Mouse (Mus musculus) kidney, adult 18-20 months (tissue): ENCODE measurements around the gene Arsa.

ENCODE experiments used
- DNase-seq: peaks from one replicate; pipeline ENCODE4 v3.0.0; 2021

Gene Arsa

DNA sequence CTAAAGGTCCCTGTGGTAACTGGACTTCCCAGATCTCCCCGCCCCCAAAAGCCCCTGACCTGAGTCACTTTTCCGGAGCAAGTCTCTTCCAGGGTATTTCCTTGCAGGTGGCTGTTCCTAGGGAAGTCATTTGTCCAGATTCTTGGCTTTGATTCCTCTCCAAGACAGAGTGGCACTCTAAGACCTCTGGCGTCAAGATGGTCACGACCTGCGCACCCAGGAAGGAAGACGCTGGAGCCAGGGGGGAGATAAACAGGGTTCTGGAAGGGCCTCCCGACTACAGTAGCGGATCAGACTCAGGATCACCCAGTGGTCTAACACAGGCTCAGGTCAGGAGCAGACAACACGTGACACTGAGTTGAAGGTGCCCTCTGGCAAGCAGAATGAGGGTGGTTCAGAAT lies at the start of gene Arsa:
Gene Arsa (minus strand): TSS at position 335 of the 401 bp plus-strand sequence.
- peak; percentile 58 for DNase-seq

DNA sequence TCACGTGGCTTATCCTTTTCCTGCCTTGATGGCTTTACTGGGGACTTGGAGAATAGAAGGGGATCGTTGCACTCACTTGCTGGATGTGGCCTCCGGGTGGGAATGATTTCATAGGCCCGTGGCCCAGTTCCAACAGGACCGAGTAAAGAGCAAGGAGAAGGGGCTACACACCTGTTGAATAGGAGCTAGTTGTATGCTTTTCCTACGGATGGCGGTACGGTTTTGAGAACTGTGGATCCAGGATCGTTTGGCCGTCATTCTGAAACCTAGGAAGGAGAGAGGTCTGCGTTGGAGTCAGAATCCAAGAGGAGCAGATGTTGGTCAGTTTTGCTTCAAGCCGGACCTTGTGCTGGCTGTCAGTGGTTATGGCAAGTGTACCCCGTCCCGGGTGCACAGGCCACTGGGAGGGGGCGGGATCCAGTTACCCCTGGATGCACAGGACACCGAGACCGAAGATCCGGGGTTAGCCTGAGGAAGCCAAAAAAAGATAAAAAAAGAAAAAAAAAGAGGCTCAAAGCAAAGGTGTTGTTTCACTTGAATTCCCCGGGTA lies 49.6 kb upstream of the Arsa start:
- DNase-seq: no peak

DNA sequence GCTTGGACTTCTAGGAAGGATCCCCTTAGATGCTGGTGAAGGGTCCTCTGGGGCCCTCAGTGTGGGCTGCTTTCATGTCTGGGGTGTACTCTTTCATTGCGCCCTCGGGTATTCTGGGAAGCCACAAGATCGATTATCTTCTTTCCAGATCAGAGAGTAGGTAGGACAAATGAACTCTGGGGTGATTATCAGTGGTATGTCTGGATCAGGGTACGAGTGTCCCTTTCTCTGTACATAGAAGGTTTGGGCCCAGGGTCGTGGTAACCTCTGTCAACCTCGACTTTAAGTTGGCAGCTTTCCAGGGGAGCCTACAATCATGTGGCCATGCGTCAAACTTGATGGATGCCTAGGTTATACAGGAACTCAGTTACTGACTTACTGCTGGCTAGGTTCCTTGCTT lies 48.7 kb upstream of the Arsa start:
- DNase-seq: no peak

DNA sequence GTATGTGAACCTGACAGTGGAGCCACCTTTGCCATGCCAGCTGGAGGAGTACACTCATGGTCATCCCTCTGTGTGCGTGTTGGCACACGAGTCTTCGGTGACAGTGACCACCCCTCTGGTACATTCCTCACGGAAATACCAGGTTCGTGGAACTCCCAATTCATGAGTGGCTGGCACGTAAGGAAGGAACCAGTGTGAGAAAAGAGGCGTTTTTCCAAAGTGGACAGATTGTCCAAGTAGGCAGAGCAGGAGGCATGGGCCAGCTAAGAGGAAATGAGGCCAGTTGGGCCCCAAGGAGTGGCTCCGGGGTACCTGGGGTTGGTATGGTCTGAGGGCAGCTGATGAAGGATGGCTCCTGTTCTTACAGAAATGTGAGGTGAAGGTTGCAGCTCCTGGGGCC lies 48.2 kb upstream of the Arsa start:
- no peak for DNase-seq

DNA sequence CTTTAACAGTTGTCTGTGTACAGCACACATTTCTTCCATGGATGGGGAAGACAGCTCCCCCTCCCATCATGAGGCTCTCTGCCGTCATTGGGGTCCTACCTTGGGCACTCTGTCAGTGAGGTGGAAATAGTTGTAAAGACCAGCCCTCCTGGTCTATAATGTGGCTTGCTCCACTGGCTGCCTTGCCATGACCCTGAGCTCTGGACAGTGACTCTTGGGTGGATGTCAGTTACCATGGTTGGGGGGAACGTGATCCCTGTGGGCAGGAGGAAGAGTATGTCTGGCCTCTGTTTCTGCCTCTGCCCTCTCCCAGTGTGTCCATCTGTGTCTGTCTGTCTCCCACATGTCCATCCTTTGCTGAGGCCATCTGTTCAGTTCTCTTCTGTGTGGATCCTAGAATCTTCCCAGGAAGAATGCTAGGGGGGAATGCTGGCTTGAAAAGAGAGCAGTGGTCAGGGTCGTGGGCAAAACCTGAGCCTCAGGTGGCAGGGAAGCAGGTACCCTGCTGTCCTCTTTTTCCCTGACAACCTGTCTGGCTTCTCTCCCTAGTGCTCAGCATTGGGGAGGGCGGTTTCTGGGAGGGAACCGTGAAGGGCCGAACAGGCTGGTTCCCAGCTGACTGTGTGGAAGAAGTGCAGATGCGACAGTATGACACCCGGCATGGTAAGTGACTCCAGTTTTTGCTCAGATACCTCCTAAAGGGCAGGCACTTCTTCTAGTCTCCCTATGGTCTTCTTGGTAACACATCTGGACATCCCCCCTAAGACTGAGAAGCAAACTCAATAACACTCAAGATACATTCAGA lies 47.6 kb upstream of the Arsa start:
- DNase-seq: no peak

DNA sequence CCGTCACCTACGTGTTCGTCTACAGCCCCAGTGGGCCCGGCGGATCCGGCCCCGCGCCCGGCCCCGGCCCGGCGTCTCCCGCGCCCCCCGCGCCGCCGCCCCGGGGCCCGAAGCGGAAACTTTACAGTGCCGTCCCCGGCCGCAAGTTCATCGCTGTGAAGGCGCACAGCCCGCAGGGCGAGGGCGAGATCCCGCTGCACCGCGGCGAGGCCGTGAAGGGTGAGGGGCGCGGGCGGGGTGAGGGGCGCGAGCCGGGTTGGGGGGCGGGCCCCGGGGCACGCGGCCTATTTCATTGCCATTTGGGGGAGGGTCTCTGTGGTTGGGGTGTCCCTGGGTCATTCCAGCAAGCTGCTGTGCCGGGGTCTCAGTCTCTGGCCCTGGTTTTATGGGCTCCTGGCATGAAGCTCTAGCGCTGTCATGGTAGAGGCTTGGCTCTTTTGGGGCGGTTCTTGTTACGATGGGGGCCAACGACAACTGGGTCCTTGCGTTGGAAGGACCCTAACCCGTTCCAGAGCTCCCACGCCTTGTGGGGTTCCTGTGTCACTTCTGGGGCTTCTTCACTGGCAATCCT lies 46.9 kb upstream of the Arsa start:
- no peak for DNase-seq

DNA sequence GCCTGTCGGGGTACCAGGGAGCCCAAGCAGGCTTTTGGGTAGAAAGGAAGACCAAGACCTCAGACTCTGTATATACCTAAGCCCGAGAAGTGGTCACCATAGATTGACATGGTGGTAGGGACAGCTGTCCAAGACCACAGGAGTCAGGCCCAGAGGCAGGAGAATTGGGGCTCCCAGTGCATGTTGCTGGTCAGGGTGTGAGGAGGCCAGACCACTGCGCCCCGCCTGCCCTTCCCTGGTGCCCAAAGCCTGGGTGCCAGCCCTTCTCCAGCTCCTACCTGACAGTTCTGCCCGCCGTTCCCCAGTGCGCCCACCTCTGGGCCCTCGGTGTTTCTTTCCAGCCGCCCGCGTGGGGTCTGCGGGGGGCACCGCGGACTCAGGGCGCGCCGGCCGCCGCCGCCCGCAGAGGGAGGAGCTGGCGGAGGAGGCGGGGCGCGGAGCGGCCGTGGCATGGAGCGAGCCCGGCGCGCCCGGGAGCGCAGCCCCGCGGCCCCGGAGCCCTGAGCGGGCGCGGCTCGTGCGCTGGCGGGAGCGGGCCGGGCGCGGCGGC lies 46.1 kb upstream of the Arsa start:
- DNase-seq: no peak

DNA sequence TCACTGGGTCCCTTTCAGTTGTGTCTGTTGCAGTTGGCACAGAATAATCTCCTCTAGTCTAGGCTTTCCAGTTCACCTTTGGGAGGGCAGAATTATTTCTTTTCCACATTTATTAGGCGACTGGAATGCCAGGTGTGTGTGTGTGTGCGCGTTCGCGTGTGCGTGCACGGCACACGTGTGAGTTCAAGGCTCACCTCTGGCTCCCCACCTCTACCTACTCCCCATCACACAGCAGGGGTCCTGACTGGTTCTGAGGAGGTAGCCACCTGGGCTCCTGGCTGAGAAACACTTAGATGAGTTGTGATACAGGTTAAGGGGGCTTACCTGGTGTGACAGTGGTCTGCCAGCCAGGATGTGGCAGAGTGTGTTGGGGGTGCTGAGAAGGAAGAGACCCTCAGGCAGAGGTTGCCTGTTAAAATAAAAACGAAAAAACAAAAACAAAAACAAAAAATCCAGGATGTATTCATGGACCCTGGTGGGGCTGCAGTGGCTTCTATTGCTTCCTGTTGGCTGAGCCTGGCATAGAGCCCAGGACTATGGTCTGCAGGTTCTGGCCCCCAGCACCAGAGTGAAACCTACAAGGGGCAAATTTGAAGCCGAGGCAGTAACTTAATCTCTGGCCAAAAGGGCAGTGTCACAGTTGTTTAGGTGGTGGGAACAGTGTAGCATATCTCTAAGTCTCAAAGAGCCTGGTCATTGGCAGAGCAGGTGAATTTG lies 45.5 kb upstream of the Arsa start:
- DNase-seq: no peak

DNA sequence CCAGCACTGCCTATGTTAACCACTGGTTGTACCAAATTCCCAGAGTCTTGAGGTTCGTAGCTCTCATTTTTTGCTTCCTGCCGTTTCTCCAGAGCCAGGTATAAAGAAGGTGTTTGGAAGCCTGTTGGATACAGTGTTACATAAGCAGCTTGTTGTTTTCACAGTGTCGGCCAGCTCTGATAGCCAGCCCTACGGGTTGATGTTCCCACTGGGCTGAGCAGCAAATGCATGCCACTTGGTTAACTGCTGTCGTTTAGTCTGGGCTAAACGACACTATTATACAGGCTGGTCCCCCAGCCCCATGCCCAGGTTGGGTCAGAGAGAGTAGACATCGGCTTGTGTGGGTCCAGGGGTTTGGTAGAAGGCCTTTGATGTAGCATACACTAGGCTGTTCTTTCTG lies 44.7 kb upstream of the Arsa start:
- DNase-seq: no peak

DNA sequence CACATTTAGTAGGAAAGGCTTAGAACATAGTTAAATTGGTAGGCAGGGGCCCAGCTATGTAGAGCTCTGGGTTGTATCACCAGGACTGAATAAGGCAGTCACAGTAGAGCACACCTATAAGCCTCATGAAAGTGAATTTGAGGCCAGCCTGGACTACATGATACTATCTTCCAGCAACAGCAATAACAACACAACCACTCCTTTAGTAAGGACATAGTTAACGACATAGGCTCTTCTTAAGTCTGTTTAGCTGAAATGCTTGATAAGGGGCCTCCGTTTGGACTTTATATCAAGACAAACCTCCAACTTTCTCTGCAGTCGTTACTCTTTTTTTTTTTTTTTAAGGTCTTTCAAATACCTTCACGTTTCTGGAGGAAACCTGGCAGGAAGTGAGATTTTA lies 35.5 kb upstream of the Arsa start:
- DNase-seq: no peak

DNA sequence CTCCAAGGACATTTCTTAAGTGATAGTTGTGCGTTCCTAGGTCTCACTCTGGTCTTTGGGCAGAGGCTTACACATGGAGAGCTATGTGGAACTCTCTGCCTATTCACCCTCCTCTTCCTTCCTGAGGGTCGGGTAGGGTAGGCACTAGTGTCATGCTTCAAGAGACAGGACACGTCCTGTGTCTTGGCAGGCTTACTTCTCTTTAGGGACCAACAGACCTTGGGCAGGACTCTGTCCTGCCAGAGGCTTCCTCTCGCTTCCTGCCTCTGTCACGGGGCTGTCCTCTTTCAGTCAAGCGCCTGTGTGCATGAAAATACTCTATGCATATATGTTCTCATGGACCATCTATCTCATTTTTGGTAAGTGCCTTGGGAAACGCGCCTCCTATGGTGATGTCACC lies 30.5 kb upstream of the Arsa start:
- DNase-seq: no peak

DNA sequence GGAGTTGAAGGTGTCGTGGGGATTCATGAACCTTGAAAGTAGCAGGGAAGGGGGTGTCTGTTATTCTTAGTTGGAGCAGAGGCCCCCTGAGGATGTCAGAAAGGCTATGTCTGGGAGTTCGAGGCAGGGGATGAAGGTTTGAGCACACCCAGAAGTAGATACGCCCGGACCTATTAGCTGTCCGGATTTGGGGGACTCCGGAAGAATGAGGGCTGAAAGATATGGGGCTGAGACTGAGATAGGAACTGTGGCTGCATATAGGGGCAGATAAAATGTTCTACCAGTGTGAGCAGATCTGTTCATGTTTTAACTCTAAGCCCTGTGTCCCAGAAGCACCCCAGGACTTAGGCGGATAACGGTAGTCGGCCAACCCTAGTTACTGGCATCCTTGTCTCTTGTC lies 27.6 kb upstream of the Arsa start:
- no peak for DNase-seq

DNA sequence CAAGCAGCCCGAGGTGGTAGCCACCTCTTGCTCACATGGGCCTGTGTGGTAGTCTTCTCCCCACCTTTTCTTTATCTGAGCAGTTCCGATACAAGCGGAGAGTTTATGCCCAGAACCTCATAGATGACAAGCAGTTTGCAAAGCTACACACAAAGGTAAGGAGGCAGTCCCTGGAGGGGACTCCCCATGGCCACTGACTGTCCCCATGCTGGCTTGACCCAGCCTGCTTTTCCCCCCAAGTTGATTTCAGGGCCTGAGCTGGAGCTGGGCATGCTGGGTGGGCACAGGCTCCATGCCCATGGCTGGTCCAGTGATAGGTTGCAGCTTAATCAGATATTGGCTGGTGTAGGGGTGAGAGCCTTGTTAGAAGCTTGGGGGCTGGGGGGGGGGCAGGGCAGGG lies 24.1 kb upstream of the Arsa start:
- no peak for DNase-seq

DNA sequence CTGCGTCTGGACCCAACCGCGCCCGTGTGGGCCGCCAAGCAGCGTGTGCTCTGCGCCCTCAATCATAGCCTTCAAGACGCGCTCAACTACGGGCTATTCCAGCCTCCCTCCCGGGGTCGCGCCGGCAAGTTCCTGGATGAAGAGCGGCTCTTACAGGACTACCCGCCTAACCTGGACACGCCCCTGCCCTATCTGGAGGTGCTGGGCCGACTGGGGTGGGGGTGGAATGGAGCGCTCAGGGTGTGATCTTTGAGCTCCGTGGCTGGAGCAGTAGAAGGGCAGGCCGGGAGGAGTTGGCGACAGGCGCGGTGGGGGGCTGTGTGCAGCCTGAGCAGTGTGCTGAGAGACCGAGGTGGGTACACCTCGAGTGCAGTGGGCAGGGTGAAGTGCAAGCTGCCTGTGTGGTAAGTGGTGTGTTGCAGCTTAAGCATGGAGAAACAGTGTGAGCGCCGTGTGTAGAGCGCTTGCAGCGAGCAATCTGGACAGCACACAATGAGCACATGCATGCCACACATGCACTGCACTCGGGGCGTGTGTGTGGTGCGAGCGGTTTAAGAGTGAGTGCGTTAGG lies 23.1 kb upstream of the Arsa start:
- no peak for DNase-seq

DNA sequence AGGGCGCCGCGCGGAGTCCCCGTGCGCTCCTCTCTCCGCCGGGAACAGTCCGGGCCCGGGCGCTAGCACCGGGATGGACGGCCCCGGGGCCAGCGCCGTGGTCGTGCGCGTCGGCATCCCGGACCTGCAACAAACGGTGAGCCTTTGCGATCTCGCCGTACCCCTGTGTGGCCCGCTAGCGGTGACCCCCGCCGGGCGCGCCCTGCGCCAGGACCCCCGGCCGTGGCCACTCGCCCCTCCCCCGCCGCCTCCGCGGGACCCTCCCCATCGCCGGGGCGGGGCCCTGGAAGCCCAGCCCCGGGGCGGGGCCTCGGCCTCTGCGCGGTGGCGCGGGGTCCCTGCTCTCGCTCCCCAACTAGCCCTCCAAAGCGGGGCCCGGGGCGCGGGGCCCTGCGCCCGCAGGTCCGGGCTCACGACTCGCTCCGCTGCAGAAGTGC lies 22.6 kb upstream of the Arsa start:
- DNase-seq: peak; percentile 50

DNA sequence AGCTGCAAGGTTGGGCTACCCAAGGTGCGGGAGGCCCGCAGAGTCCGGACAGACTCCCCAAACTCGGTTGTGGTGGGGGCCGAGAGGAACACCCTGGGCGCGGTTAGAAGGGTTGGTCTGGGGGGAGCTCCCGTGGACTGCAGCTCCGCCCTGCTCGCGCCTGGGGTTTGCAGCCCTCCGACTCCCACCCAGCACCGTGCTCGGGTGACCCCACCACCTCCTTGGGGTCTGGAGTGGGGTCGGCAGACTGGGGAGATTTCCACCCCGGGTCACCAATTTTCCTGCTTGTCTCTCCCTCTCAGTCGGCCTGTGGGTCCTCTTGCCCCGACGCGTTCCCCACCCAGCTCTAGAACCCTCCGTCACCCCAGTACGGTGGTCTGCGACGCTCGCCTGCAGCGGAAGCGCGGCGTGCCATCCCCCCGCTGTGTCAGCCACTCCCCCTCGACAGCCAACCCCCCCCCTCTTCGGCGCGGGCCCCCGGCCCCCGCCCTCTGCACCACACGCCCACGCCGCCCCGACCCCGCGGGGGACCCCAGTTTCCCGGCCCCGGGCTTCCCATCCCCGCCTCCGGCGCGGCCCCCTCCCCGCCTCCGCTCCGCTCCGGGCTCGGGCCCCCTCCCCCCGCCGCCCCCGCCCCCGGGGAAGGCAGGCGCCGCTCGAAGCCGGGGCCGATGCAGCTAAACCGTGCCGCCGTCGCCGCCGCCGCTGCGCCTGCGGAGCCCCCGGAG lies 21.9 kb upstream of the Arsa start, which contains the start of gene Shank3:
Gene Shank3 (plus strand): TSS at position 663 of the 728 bp plus-strand sequence.
- no peak for DNase-seq

DNA sequence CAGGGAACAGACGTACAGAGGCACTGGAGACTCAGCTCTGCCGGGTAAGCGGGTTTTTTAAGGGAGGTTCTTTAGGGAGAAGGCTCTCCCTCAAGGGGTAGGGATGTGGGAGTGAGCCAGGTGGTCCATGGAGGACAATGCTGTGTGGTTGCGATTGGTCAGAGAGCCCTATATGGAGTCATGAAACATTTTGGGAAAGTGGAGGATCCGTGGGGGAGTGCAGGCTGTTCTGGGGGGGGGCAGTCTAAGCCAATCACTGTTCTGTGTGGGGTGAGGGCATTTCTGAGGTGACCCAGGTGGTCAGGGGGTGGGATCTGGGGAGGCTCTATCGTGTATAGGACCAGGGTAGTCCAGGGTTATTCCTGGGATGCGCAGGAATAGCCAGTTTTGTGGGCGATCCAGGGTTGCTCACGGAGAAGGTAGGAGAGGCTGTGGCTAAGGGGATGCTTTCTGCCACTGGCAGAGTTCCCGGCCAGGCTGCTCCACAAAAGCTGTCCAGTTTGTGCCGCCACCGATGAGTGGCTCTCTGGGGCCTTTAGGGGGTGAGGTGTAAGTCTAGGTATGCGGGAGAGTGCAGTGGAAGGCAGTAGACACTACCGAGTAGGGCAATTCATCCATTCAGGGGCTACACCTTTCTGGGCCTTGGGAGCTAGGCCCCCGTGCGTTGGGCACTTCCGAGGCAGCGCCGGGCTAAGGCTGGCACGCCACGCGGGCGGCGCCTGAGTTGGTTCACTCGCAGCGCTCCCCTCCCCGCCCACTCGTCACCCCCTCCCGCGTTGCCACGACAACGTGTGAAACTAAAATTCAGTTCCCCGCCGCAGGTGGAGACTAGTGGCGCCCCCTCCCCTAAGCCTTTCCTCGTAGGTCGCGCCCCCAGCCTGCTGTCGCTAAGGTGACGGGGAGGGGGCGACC lies 21.1 kb upstream of the Arsa start:
- peak; percentile 38 for DNase-seq

DNA sequence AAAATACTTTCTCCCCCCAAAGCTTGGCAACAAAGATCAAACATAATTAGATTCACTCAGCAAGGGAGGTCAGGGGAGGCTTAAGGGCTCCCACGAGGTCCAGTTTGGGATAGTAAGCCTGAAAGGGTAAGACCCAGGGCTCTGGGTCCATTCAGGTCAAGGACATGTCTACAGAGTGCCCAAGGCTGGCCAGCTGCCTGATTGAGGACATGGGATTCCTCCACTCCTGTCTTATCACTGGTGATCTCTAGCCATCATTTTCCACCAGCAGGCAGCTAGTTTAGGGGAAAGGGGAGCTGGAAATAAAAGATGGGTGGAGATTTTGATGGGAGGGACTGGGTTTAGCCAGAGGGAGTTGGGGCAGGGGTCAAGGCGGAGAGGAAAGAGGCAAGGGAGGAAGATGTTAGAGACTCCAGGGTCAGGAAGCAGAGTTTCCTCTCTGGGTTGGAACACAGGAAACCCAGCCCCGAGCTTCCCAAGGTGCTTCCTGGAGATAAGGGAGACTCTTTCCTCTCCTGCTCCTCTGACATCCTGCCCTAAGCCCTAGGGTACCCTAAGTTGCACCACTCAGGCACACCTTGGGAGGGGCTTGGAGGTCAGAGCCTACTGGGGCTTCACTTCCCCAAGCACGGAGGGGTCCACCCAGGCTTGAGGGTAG lies 20.3 kb upstream of the Arsa start:
- peak; percentile 54 for DNase-seq

DNA sequence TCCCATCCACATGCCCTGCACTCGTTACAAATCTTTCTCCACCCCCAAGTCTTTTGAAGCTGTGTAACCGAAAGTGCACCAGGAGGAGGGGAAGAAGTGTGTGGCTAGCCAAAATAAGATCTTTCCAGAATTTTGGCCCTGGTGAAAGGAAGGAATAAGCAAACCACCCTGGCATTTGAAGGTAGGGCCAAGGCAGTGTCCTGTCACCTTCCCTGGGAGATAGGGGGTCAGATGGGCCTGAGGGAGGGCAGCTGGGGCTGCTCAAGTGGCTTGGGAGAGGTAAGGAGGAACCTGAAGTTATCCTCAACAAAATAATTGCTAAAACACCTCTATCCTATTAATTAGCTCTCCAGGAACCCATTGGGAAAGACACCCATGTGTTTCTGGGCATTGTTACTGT lies 19.6 kb upstream of the Arsa start:
- no peak for DNase-seq

DNA sequence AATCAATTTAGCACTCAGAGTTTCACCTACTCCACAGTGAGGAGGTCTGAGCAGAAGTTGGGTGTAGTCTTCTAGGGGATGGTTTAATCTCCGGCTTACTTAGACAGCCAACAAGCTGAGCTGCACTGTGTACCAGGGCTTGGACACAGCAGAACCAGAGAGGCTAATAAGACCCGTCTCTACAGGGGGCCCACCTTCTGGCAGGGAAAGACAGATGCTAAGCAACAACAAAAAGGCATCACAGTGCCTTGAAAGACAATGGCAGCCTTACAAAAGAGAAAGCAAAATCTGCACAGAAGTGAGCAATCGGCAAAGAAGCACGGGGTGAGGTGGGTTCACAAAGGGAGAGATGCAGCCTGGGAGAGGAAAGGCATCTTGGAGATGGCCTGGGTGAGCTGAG lies 18.9 kb upstream of the Arsa start:
- DNase-seq: no peak

DNA sequence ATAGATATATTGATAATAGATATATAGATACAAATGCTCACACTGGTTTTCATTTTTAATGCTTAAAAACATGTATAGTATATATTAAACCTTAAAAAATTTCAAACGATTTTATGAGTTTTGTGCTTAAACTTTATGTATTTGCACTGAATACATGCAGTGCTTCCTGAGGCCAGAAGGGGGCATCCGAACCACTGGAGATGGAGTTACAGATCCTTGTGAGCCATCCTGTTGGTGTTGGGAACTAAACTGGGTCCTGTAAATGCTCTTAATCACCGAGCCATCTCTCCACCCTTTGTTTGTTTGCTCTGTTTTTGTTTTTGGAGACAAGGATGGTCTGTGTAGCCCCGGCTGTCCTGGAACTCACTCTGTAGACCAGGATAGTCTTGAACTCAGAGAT lies 17.7 kb upstream of the Arsa start:
- DNase-seq: no peak
